Mouse (Mus musculus): ENCODE data around the gene Acadl.

GRCm38 (mm10) chr1:66837207-66837606 is 25.9 kb downstream of the Acadl start:
- TF ChIP-seq CTCF (IDR thresholded peaks at IDR 0.05; ENCODE audit: extremely low read depth, insufficient read length, insufficient replicate concordance, low read depth, low read length) (no peak), POLR2A (IDR thresholded peaks at IDR 0.05; ENCODE audit: low read depth, low read length) (no peak)
